8 mouse cellular contexts compared by ENCODE assay signal in genomic region chr1:83906906-83907305, GRCm38 (mm10).
DNase-seq lines count a peak whose midpoint lies in the region; ATAC-seq and TF ChIP-seq lines count a peak whose summit lies in the region.

No protein-coding gene starts in this region.

- no peaks in the 10 kb centered on the region for H3K9me3 ChIP-seq in neural tube, embryonic 13.5 days
- H3K9me3 ChIP-seq in neural tube, embryonic 15.5 days (replicated peaks): no peaks in the 10 kb centered on the region
- no peaks in the 10 kb centered on the region for H3K9me3 ChIP-seq in hindbrain, postnatal 0 days (ENCODE audit: low read length)

- no peak for TF ChIP-seq CTCF in hindbrain, postnatal 0 days (IDR thresholded peaks at IDR 0.05; ENCODE audit: low read depth)

- H3K4me3 ChIP-seq in neural tube, embryonic 13.5 days: no peak overlapping the region
- no peak overlapping the region for H3K4me3 ChIP-seq in neural tube, embryonic 15.5 days (replicated peaks)
- no peak overlapping the region for H3K4me3 ChIP-seq in hindbrain, postnatal 0 days (ENCODE audit: low read length)

- H3K4me2 ChIP-seq in neural tube, embryonic 13.5 days: no peak overlapping the region
- no peak overlapping the region for H3K4me2 ChIP-seq in neural tube, embryonic 15.5 days
- no peak overlapping the region for H3K4me2 ChIP-seq in hindbrain, postnatal 0 days (ENCODE audit: low read depth, low read length)

- no peak for ATAC-seq in neural tube, embryonic 13.5 days (ENCODE audit: low read depth)
- ATAC-seq in neural tube, embryonic 15.5 days (ENCODE audit: low FRiP score): no peak
- ATAC-seq in hindbrain, postnatal 0 days: no peak
- no peak for ATAC-seq in inflammation-experienced regulatory T-cells, adult 6 months

- 0 out of 2 replicates have a peak overlapping the region, but pooled peaks have one; percentile 2 for H3K27ac ChIP-seq in neural tube, embryonic 13.5 days (replicated peaks)
- H3K27ac ChIP-seq in neural tube, embryonic 15.5 days (replicated peaks): no peak overlapping the region
- H3K27ac ChIP-seq in hindbrain, postnatal 0 days: no peak overlapping the region

- H3K27me3 ChIP-seq in neural tube, embryonic 13.5 days: no peaks in the 10 kb centered on the region
- no peaks in the 10 kb centered on the region for H3K27me3 ChIP-seq in neural tube, embryonic 15.5 days (replicated peaks)
- H3K27me3 ChIP-seq in hindbrain, postnatal 0 days (ENCODE audit: insufficient read depth, low read length): no peaks in the 10 kb centered on the region

- H3K9ac ChIP-seq in neural tube, embryonic 13.5 days: no peak overlapping the region
- H3K9ac ChIP-seq in neural tube, embryonic 15.5 days (replicated peaks): no peak overlapping the region
- H3K9ac ChIP-seq in hindbrain, postnatal 0 days (replicated peaks; ENCODE audit: low read length): no peak overlapping the region

- peak; percentile 4 for DNase-seq in adrenal gland, adult 8-10 months
- no peak for DNase-seq in adrenal gland, postnatal 4 days (ENCODE audit: low spot score in 2 of 2)
- peak; percentile 50 to 74 for DNase-seq in kidney, postnatal 25 days
- no peak for DNase-seq in hindbrain, postnatal 0 days (ENCODE audit: low spot score)
- DNase-seq in spleen, adult 18-20 months: no peak

- H3K4me1 ChIP-seq in neural tube, embryonic 13.5 days (replicated peaks): peaks cover 7% of the 10 kb centered on the region
- no peaks in the 10 kb centered on the region for H3K4me1 ChIP-seq in neural tube, embryonic 15.5 days
- H3K4me1 ChIP-seq in hindbrain, postnatal 0 days (ENCODE audit: insufficient read depth, low read length): no peaks in the 10 kb centered on the region

- H3K36me3 ChIP-seq in neural tube, embryonic 13.5 days: no peaks in the 10 kb centered on the region
- no peaks in the 10 kb centered on the region for H3K36me3 ChIP-seq in neural tube, embryonic 15.5 days
- H3K36me3 ChIP-seq in hindbrain, postnatal 0 days (ENCODE audit: insufficient read depth, low read length): no peaks in the 10 kb centered on the region

Comparison
In these comparisons a context has a peak if more than half of its experiments do, and no peak if none do; other contexts are left out.
1. DNase-seq: peak in adrenal gland, adult 8-10 months (single experiment) and kidney, postnatal 25 days (2 of 2); none in adrenal gland, postnatal 4 days (0 of 2), hindbrain, postnatal 0 days (single experiment) and spleen, adult 18-20 months (0 of 2).